Mouse (Mus musculus) lung, embryonic 16.5 days (tissue): ENCODE results near the gene Cipc. TPM values are rescaled to one million over a fixed set of nuclear protein-coding genes. Genes with fewer than 3 reads are reported as not detected.

ENCODE experiments used
- ATAC-seq: fragments of 200-750 bp; cut with Nextera tagmentation; 2 replicates; pipeline ENCODE4 v1.8.0; 2017; ENCODE audit warnings: low read depth, mild to moderate bottlenecking, moderate library complexity
- H3K27ac ChIP-seq: fragments of 300-500 bp; sonication (generic); 2 replicates; pipeline ENCODE4 v1.5.1; 2014; ENCODE audit warnings: mild to moderate bottlenecking, control low read depth, low read length
- H3K27me3 ChIP-seq: fragments of 300-500 bp; sonication (generic); 2 replicates; pipeline ENCODE4 v1.6.1; 2014; ENCODE audit warnings: low read depth, low read length, mixed read lengths; ENCODE audit not compliant: control insufficient read depth, insufficient read depth
- H3K36me3 ChIP-seq: fragments of 300-500 bp; sonication (generic); 2 replicates; pipeline ENCODE4 v1.6.1; 2014; ENCODE audit warnings: low read length; ENCODE audit not compliant: control insufficient read depth, insufficient read depth
- H3K4me1 ChIP-seq: fragments of 300-500 bp; sonication (generic); replicated peaks from 2 replicates; pipeline ENCODE4 v1.6.1; 2014; ENCODE audit warnings: low read length, mixed read lengths; ENCODE audit not compliant: control insufficient read depth, insufficient read depth
- H3K4me2 ChIP-seq: fragments of 300-500 bp; sonication (generic); 2 replicates; pipeline ENCODE4 v1.6.1; 2014; ENCODE audit warnings: low read depth, low read length, control low read depth
- H3K4me3 ChIP-seq: fragments of 300-500 bp; sonication (generic); 2 replicates; pipeline ENCODE4 v1.5.1; 2014; ENCODE audit warnings: mild to moderate bottlenecking, low read length, control low read depth
- H3K9ac ChIP-seq: fragments of 300-500 bp; sonication (generic); 2 replicates; pipeline ENCODE4 v1.6.1; 2014; ENCODE audit warnings: low read length, control low read depth
- H3K9me3 ChIP-seq: fragments of 300-500 bp; sonication (generic); 2 replicates; pipeline ENCODE4 v1.6.1; 2016; ENCODE audit warnings: low read length; ENCODE audit not compliant: control insufficient read depth
- WGBS: fragments of 180-500 bp; shearing (Covaris S2); extraction: QIAGEN DNeasy Blood & Tissue Kit; methylation state at CpG from one replicate; pipeline ENCODE4 v1.1.7; 2014; 5-methylcytosine and 5-hydroxymethylcytosine counted together
- polyA plus RNA-seq: library from polyadenylated mRNA; unstranded; fragments of >200 nt; fragmentation: Nextera tagmentation; extraction: Ambion mirVana; gene quantifications from 2 replicates; pipeline ENCODE4 v1.2.1, GENCODE M21; 2015

Cipc gene
- polyA plus RNA-seq, 1 experiment from 2014 or later = 20.2 TPM

- Histone ChIP-seq H3K9ac (no peak overlapping the region), H3K4me3 (no peak overlapping the region), H3K4me1 (no peaks in the 10 kb centered on the region), H3K4me2 (no peak overlapping the region), H3K27ac (no peak overlapping the region), H3K9me3 (no peaks in the 10 kb centered on the region), H3K27me3 (no peaks in the 10 kb centered on the region), H3K36me3 (no peaks in the 10 kb centered on the region)
- WGBS = 35% methylated on average over 3 of the region's 3 CpGs
- ATAC-seq = no peak
Observed at GRCm38 (mm10) chr12:87003606-87004005, 56.8 kb downstream of the Cipc start.

- Histone ChIP-seq H3K9ac (no peak overlapping the region), H3K27me3 (no peaks in the 10 kb centered on the region), H3K4me1 (no peaks in the 10 kb centered on the region), H3K4me3 (no peak overlapping the region), H3K36me3 (no peaks in the 10 kb centered on the region), H3K9me3 (no peaks in the 10 kb centered on the region), H3K4me2 (no peak overlapping the region), H3K27ac (no peak overlapping the region)
- no peak for ATAC-seq
- WGBS = 65% methylated on average over 4 of the region's 4 CpGs
Observed at GRCm38 (mm10) chr12:87004596-87004995, 57.8 kb downstream of the Cipc start.

Other genes starting within 250 kb of the Cipc start
- 11.9 and 12.4 TPM in 2 replicates for gene Angel1, start 220.6 kb upstream of the Cipc start, polyA plus RNA-seq
- not detected in 2 replicates for gene Lrrc74a, start 212.7 kb upstream of the Cipc start, polyA plus RNA-seq
- 28.8 and 34.2 TPM in 2 replicates for gene Irf2bpl, start 62.2 kb upstream of the Cipc start, polyA plus RNA-seq
- 0.14 and 0.15 TPM in 2 replicates for gene Zdhhc22, start 43.4 kb downstream of the Cipc start, polyA plus RNA-seq
- gene Tmem63c, start 74.3 kb downstream of the Cipc start, polyA plus RNA-seq = 0.13 TPM in 1 of 2 replicates, not detected in the other
- gene Ngb, start 155.5 kb downstream of the Cipc start, polyA plus RNA-seq = 6.4 and 6.6 TPM in 2 replicates
- gene Gstz1, start 200.1 kb downstream of the Cipc start, polyA plus RNA-seq = 42.6 and 44.2 TPM in 2 replicates
- gene Pomt2, start 200.9 kb downstream of the Cipc start, polyA plus RNA-seq = 15.6 and 15.9 TPM in 2 replicates